Mouse (Mus musculus) embryonic fibroblast, embryonic 13.5 days (primary cell): ENCODE measurements at regions not wholly inside any gene's neighbourhood (a gene's known extent, or its start where the extent isn't known, plus 50 kb on each side); places are given as distances from the start of the nearest gene placed in this dataset.

Experiments used
- H3K27ac ChIP-seq: 2 replicates; pipeline ENCODE4 v1.5.1; 2012; ENCODE audit warnings: low read length, control low read depth, inconsistent platforms; ENCODE audit not compliant: insufficient read depth
- H3K4me1 ChIP-seq: 2 replicates; pipeline ENCODE4 v1.6.1; 2011; ENCODE audit warnings: low read length; ENCODE audit not compliant: control insufficient read depth, insufficient read depth
- H3K4me3 ChIP-seq: 2 replicates; pipeline ENCODE4 v1.5.1; 2011; ENCODE audit warnings: mild to moderate bottlenecking, control low read depth, low read length; ENCODE audit not compliant: insufficient read depth
- CTCF ChIP-seq: IDR thresholded peaks from 2 replicates; pipeline ENCODE4 v1.5.1; 2011; ENCODE audit warnings: mild to moderate bottlenecking, control low read depth, low read length, moderate library complexity, borderline replicate concordance; ENCODE audit not compliant: insufficient read depth
- POLR2A ChIP-seq: IDR thresholded peaks from 2 replicates; pipeline ENCODE4 v1.6.1; 2011; ENCODE audit warnings: low read depth, mild to moderate bottlenecking, control low read depth, low read length, moderate library complexity

DNA sequence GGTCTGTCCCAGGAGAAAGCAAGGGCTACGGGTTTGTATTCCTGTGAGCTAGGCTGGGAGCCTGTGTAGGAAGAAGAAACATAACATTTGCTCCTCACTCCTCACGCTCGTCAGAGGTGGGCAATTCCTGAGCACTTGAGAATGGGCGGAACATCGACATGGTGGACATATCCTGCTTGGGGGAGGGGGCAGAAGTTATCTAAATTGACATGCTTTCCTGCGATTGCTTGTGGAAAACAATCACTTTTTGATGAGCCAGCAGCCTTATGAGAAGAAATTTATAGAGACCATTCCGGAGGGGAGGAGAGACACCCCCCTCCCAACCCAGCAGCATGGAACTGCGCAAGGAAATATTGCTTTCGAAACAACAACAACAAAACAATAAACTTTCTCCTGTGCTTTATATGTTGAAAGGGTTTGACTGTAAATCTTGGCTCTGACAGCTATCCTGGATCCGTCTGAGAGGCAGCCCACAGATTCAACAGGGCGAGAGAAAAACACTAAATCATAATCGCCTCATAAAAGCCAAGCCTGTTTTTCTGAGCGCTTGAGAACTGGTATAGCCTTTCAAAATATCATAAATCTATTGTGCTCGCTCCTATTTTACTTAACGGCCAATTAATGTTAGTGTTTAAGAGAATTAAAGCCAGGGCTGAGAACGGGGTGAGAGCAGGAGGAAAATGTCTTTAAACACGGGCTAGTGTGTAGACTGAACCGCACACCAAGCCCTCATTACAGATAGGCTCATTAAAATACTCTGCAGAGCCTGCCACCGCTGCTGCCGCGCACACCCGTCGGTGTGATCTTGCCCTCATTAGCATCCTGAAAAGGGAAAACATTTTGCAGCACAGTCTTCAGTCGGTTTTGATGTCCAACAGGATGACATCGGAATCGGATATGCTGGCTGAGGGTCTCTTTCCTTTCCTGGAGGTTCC, 242.0 kb downstream of the Cd83 start:
- Histone ChIP-seq H3K27ac (no peak overlapping the region), H3K4me3 (no peak overlapping the region), H3K4me1 (no peaks in the 10 kb centered on the region)
- no peak for TF ChIP-seq CTCF
- no peak for TF ChIP-seq POLR2A

DNA sequence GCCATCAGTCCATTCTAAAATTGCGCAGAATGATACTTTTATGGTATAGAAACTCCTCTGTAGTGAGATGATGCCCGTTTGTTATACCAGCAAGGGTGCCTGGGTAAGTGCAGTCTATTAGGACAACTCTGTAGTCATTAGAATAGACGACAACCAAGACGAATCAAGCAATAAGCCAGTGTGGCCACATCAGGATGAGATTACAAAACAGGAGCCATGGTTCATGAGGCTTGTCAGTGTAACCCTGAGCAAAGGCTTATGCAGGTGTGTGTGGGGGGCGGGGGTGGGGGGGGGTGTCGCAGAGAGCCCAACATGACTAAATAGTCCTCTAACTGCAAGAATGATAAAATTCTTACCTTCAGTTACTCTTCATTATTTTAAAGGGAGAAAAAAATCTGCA, 243.5 kb downstream of the Cd83 start:
- TF ChIP-seq CTCF: no peak
- no peak for TF ChIP-seq POLR2A

DNA sequence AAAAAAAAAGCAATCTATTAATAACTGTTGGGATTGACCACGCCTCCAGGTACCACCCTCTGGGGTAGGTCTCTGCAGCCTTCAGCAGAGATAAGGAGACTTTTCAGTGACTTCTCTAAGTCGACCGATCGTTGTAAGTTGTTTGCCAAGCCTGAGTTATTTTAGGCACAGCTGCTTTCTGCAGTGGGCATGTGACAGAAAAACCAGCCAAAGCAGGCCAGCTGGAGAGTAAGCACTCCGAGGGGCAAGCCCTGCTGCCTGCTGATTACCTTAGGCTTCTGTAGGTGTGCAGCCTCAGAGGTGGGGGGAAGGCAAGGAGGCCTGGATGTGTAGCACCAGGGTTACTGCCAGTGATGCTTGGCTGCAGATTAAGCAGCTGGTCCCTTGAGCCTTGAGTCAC, 246.0 kb downstream of the Cd83 start:
- H3K4me1 ChIP-seq: no peaks in the 10 kb centered on the region
- no peak overlapping the region for H3K4me3 ChIP-seq
- no peak overlapping the region for H3K27ac ChIP-seq
- TF ChIP-seq CTCF (no peak), POLR2A (no peak)

More for the DNA sequence above, 243.5 kb downstream of the Cd83 start:
- H3K4me1 ChIP-seq: no peaks in the 10 kb centered on the region
- no peak overlapping the region for H3K4me3 ChIP-seq
- no peak overlapping the region for H3K27ac ChIP-seq

DNA sequence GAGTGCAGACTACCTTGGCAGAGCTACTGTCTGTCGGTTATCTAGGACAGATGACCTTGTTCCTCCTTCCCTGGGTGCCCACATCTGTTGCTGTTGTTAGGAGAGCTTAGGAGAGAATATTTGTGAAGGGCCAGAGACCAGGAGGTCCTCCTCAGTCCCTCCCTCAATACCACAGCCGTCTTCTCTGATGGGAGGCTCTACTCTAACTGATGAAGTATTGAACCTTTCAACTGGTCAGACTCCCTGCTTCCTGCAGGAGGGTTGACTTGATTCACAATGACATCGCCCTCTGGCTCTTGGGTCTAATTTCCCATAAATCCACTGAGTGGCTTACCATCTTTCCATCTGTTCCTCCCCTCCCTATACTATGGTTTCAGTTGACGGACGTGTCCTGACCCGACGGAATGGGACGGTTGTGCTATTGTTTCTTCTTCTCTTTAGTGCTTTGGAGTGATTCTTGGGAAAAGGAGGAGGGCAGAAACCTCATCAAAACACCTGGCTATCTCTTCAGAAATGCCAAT, 253.3 kb downstream of the Cd83 start:
- Histone ChIP-seq H3K4me3 (no peak overlapping the region), H3K27ac (no peak overlapping the region), H3K4me1 (no peaks in the 10 kb centered on the region)
- TF ChIP-seq CTCF (no peak), POLR2A (no peak)

DNA sequence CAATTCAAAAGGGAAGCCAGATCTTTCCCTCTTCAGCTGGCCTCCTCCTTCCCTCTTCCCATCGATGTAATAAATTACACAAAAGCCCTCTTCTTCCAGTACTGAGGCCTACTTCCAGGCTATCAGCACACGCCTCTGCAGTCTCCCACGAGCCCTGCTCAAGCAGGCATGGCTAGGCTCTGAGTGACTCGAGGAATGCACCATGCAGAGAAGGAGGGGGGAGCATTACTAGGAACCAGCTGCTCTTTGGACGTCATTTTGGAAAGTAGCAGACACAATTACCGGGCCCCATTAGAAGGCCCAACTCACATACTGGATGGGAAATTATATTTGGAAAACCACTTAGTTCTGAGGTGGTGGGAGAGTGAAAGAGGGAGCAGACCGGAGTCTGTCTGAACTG, 253.7 kb downstream of the Cd83 start:
- TF ChIP-seq CTCF: no peak
- TF ChIP-seq POLR2A: no peak
- no peak overlapping the region for H3K27ac ChIP-seq
- H3K4me3 ChIP-seq: no peak overlapping the region
- H3K4me1 ChIP-seq: no peaks in the 10 kb centered on the region

DNA sequence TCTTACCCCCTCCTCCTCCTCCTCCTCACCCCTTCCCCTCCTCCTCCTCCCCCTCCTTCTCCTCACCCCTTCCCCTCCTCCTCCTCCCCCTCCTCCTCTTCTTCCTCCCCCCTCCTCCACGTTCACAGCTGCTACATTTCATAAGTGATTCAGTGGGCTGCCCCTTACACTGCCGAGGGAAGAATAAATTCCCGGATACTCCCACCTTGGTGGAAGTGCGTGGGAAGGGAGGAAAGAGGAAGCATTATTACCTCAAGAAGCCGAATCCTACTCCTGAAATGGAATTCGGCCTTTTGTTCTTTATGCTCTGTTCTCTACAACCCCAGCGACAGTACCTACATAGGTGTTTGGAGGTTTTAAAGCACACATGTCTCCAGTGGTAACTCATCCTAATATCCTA, 256.1 kb downstream of the Cd83 start:
- Histone ChIP-seq H3K4me1 (no peaks in the 10 kb centered on the region), H3K4me3 (no peak overlapping the region), H3K27ac (no peak overlapping the region)
- no peak for TF ChIP-seq CTCF
- TF ChIP-seq POLR2A: no peak

DNA sequence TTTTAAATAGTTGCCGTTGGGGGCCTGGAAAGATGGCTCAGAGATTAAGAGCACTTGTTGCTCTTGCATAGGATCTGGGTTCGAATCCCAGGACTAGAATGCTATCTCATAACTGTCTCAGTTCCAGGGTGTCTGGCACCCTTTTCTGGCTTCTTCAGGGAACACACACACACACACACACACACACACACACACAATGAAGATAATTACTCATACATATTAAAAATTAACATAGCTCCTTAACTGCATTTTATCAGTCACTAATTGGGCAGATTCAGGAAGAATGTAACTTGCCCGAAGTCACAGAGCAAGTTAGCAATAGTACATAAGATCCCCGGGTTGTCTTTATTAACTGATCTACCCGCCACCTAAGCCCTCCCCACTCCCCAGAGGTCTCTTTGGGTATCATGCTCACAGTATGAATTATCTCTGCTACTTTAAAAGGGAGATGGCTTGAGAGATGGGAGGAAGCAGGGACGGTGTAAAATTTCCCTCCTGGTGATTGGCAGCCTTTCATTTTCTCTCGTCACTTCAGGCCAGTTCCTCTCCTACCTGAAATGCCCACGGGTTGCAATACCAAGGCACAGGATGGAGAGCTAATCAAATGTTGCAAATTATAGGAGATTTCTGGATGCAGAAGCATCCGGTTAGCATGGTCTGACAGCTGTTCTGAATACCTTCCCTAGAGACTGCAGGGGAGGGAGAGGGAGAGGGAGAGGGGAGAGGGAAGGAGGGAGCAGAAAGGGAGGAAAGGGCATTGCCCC, 258.3 kb downstream of the Cd83 start:
- TF ChIP-seq CTCF (no peak), POLR2A (no peak)
- Histone ChIP-seq H3K4me1 (no peaks in the 10 kb centered on the region), H3K4me3 (no peak overlapping the region), H3K27ac (no peak overlapping the region)

DNA sequence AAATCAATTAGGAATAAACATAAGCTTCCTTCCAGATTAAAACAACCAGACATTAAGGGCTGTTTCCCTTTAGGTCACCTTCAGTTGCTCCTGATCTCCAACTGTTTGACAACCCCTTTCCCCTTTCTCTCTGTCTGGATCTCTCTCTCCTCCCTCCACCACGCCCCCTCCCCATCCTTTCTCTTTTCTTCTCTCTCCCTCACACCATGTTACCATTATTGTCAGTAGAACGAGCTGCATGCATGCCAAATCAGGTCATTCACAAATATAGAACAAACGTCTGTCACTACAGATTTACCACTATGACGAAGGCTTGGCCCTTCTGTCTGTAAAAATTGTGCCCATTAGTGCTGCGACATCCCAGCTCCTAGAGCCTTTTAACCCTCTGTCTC, 258.9 kb downstream of the Cd83 start:
- Histone ChIP-seq H3K27ac (no peak overlapping the region), H3K4me1 (no peaks in the 10 kb centered on the region), H3K4me3 (no peak overlapping the region)
- TF ChIP-seq POLR2A (no peak), CTCF (no peak)

DNA sequence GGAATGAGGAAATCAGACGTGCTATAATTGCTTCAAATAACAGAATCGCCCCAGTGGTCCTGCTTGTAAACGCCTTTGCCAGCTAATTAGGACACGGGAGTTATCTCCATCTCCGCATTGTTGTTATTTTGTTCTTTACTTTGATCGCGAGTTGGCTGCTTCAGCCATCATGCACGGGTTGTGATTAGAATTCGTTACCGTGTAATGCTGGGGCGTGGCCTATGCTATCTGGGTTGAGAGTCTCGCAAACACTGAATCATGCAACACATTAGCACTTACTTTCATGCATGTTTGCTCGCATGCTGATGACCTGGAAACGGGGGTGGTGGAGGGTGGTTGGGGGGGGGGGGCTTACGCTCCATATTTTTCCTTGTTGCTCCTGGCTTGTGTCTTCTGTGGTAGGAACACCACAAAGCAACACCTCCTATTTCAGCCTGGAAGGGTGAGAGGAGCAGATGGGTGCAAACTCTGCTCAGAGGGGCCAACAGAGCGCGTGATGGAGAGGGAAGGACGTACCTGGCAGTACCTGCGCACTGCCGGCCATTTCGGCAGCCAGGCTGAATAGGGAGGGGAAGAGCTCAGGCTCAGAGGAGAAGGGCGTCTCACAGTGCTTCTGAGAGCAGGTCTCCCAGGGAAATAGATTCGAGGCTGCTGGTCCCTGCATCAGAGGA, 260.1 kb downstream of the Cd83 start:
- Histone ChIP-seq H3K4me1 (no peaks in the 10 kb centered on the region), H3K4me3 (no peak overlapping the region), H3K27ac (no peak overlapping the region)
- TF ChIP-seq POLR2A (no peak), CTCF (no peak)
